Mouse (Mus musculus) kidney, adult 2 months (tissue): ENCODE data around the gene Mast4.

ENCODE experiments used
- CTCF ChIP-seq: fragments of 200-500 bp; conservative IDR thresholded peaks from 2 replicates; pipeline ENCODE4 v1.5.1; 2011; ENCODE audit warnings: low read depth, mild to moderate bottlenecking, control low read depth, low read length, moderate library complexity, mixed read lengths; ENCODE audit not compliant: insufficient read depth, insufficient read length
- POLR2A ChIP-seq: fragments of 200-500 bp; IDR thresholded peaks from one replicate; pipeline ENCODE4 v1.6.1; 2011; ENCODE audit warnings: low read depth, low read length, control low read depth

DNA sequence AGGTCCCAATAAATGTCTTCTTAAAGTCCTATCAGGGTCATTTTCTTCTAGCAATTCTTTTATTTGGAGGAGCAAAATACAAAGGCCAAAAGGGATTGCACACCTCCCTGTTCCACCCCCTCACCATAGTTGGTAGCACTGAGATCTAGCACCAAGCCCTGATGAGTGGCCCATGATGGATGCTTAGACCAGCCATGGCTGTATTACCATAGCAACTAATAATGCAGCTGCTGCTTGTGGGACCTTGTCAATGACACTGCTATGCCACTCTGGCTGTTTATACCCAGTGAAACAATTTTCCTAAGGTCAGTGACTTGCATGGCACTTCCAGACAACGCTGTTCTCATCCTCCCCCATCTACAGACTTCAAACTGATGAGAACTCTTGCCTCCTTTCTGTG is 570.1 kb downstream of the Mast4 start:
- no peak for TF ChIP-seq CTCF
- TF ChIP-seq POLR2A = no peak
